10 mouse cellular contexts compared by ENCODE assay signal in genomic region chr2:164793772-164794171, GRCm38 (mm10). TPM values are rescaled to one million over a fixed set of nuclear protein-coding genes. Genes with fewer than 3 reads are reported as not detected.
A peak's percentile ranks its signal among the peaks of the same experiment; 100 is the strongest.
DNase-seq lines count a peak whose midpoint lies in the region; ATAC-seq and TF ChIP-seq lines count a peak whose summit lies in the region.
"Had no signal": no experiment of that assay in that cellular context is flagged by ENCODE, and none has a peak within 500 bp of the region (broad histone marks: within the 10 kb centered on the region; RNA-seq: fewer than 3 reads in every experiment).

No protein-coding gene starts in this region.

- intact Hi-C loops in heart, postnatal 14 days (cut with DNase I) = loop anchor here (5.0 kb wide), 1 partner anchor 116 kb away; no protein-coding TSS in a partner anchor

- H3K27ac ChIP-seq in heart, embryonic 11.5 days (ENCODE audit: low read depth, low read length) = peak overlapping the region; percentile 74; the same call in 1 of the 2 replicates
- H3K27ac ChIP-seq in testis, adult 2 months (ENCODE audit: control insufficient read depth, insufficient read depth, low read depth, low read length) = peak overlapping the region; percentile 63
- H3K27ac ChIP-seq in neural tube, embryonic 15.5 days (replicated peaks) = no peak overlapping the region
- H3K27ac ChIP-seq: embryonic facial prominence, embryonic 13.5 days; lung, embryonic 15.5 days had no signal

- no peaks in the 10 kb centered on the region for H3K27me3 ChIP-seq in heart, embryonic 11.5 days (ENCODE audit: control insufficient read depth, insufficient read depth, low read length)
- H3K27me3 ChIP-seq in testis, adult 2 months (ENCODE audit: control insufficient read depth, insufficient read depth, low read length) = no peaks in the 10 kb centered on the region
- no peaks in the 10 kb centered on the region for H3K27me3 ChIP-seq in neural tube, embryonic 15.5 days (replicated peaks)
- H3K27me3 ChIP-seq: embryonic facial prominence, embryonic 13.5 days; lung, embryonic 15.5 days had no signal

- H3K9me3 ChIP-seq in heart, embryonic 11.5 days (replicated peaks; ENCODE audit: control insufficient read depth, low read length) = no peaks in the 10 kb centered on the region
- no peaks in the 10 kb centered on the region for H3K9me3 ChIP-seq in neural tube, embryonic 15.5 days (replicated peaks)
- H3K9me3 ChIP-seq: embryonic facial prominence, embryonic 13.5 days; lung, embryonic 15.5 days had no signal

- DNase-seq in heart, postnatal 14 days = no peak
- DNase-seq in testis, postnatal 14 days (ENCODE audit: low spot score) = no peak
- no peak for DNase-seq in layer of hippocampus, adult 9-10 months (ENCODE audit: low spot score)

- H3K4me3 ChIP-seq in heart, embryonic 11.5 days (ENCODE audit: low read depth, low read length) = no peak overlapping the region
- no peak overlapping the region for H3K4me3 ChIP-seq in testis, adult 2 months (ENCODE audit: control insufficient read depth, low read depth, low read length)
- no peak overlapping the region for H3K4me3 ChIP-seq in neural tube, embryonic 15.5 days (replicated peaks)
- H3K4me3 ChIP-seq: embryonic facial prominence, embryonic 13.5 days; lung, embryonic 15.5 days had no signal

- H3K4me1 ChIP-seq in heart, embryonic 11.5 days (ENCODE audit: control insufficient read depth, insufficient read depth, low read length) = 0 out of 2 replicates have a peak, but pooled peaks cover 7% of the 10 kb centered on the region
- H3K4me1 ChIP-seq in testis, adult 2 months (ENCODE audit: control insufficient read depth, insufficient read depth, low read length) = peaks cover 5% of the 10 kb centered on the region
- H3K4me1 ChIP-seq in neural tube, embryonic 15.5 days = no peaks in the 10 kb centered on the region; the same call in 1 of the 2 replicates

- no peak overlapping the region for H3K9ac ChIP-seq in heart, embryonic 11.5 days (ENCODE audit: low read depth, low read length)
- no peak overlapping the region for H3K9ac ChIP-seq in neural tube, embryonic 15.5 days (replicated peaks)
- H3K9ac ChIP-seq: embryonic facial prominence, embryonic 13.5 days; lung, embryonic 15.5 days had no signal

- no peak for ATAC-seq in heart, embryonic 11.5 days (replicated peaks; ENCODE audit: insufficient number of reproducible peaks, low FRiP score, low TSS enrichment)
- ATAC-seq in erythroblast, adult 5-6 weeks (replicated peaks; ENCODE audit: low FRiP score, poor library complexity, severe bottlenecking) = peak; percentile 47; the same call in 1 of the 2 replicates
- ATAC-seq in neural tube, embryonic 15.5 days (ENCODE audit: low FRiP score) = no peak

- WGBS in heart, embryonic 11.5 days (ENCODE audit: insufficient replicate concordance) = 88% methylated on average over 2 of the region's 2 CpGs
- 94% methylated on average over 2 of the region's 2 CpGs for WGBS in neural tube, embryonic 15.5 days

- TF ChIP-seq POLR2A in testis, adult 2 months (IDR thresholded peaks at IDR 0.05; ENCODE audit: control insufficient read depth, low read depth, low read length) = no peak

- peaks cover 18% of the 10 kb centered on the region; the same call in 1 of the 2 replicates for H3K36me3 ChIP-seq in heart, embryonic 11.5 days (ENCODE audit: control insufficient read depth, insufficient read depth, low read length)
- peaks cover 4% of the 10 kb centered on the region for H3K36me3 ChIP-seq in testis, adult 2 months (ENCODE audit: control insufficient read depth, insufficient read depth, low read length)
- H3K36me3 ChIP-seq in neural tube, embryonic 15.5 days = peaks cover 62% of the 10 kb centered on the region

- TF ChIP-seq CTCF in testis, adult 2 months (IDR thresholded peaks at IDR 0.05; ENCODE audit: control insufficient read depth, insufficient read depth, insufficient replicate concordance, low read depth, low read length) = no peak

- no peak overlapping the region for H3K4me2 ChIP-seq in heart, embryonic 11.5 days
- H3K4me2 ChIP-seq in neural tube, embryonic 15.5 days = no peak overlapping the region
- H3K4me2 ChIP-seq: embryonic facial prominence, embryonic 13.5 days; lung, embryonic 15.5 days had no signal

RNA-seq across cellular contexts. Expression of gene Snx21, which starts 8.1 kb away (rescaled TPM):
- 25.1 and 27.2 TPM in 2 replicates for polyA plus RNA-seq in heart, embryonic 11.5 days (2014; fragmentation: Nextera tagmentation; extraction: Ambion mirVana)
- 10 to 100 TPM; 20.8 to 23.0 TPM for total RNA-seq in heart, postnatal 14 days (2021)
- 9.7 and 11.9 TPM in 2 replicates for polyA plus RNA-seq in testis, adult 2 months (2012; rRNA removed)
- 2.1 and 2.9 TPM in 2 replicates for total RNA-seq in erythroblast, adult 5-6 weeks (2015; ENCODE audit: low replicate concordance)
- total RNA-seq in erythroblast, adult 5-6 weeks (2017; ENCODE audit: low replicate concordance) = 0.43 and 0.98 TPM in 2 replicates
- 41.3 and 46.6 TPM in 2 replicates for polyA plus RNA-seq in neural tube, embryonic 15.5 days (2015; fragmentation: Nextera tagmentation; extraction: Ambion mirVana)

RNA-seq across cellular contexts. Expression of gene Acot8, which starts 10.9 kb away (rescaled TPM):
- 15.1 and 16.8 TPM in 2 replicates for polyA plus RNA-seq in heart, embryonic 11.5 days (2014; fragmentation: Nextera tagmentation; extraction: Ambion mirVana)
- total RNA-seq in heart, postnatal 14 days (2021) = 10 to 100 TPM; 11.2 to 11.3 TPM
- polyA plus RNA-seq in testis, adult 2 months (2012; rRNA removed) = 45.6 and 47.9 TPM in 2 replicates
- 9.6 and 10.0 TPM in 2 replicates for total RNA-seq in erythroblast, adult 5-6 weeks (2015; ENCODE audit: low replicate concordance)
- 15.8 and 20.8 TPM in 2 replicates for total RNA-seq in erythroblast, adult 5-6 weeks (2017; ENCODE audit: low replicate concordance)
- polyA plus RNA-seq in neural tube, embryonic 15.5 days (2015; fragmentation: Nextera tagmentation; extraction: Ambion mirVana) = 24.1 and 26.4 TPM in 2 replicates

RNA-seq across cellular contexts. Expression of gene Zswim3, which starts 11.1 kb away (rescaled TPM):
- 7.2 and 7.4 TPM in 2 replicates for polyA plus RNA-seq in heart, embryonic 11.5 days (2014; fragmentation: Nextera tagmentation; extraction: Ambion mirVana)
- 1 to 10 TPM; 2.4 to 2.6 TPM for total RNA-seq in heart, postnatal 14 days (2021)
- polyA plus RNA-seq in testis, adult 2 months (2012; rRNA removed) = 18.0 and 19.5 TPM in 2 replicates
- 0.58 and 1.9 TPM in 2 replicates for total RNA-seq in erythroblast, adult 5-6 weeks (2015; ENCODE audit: low replicate concordance)
- total RNA-seq in erythroblast, adult 5-6 weeks (2017; ENCODE audit: low replicate concordance) = 2.0 and 4.5 TPM in 2 replicates
- polyA plus RNA-seq in neural tube, embryonic 15.5 days (2015; fragmentation: Nextera tagmentation; extraction: Ambion mirVana) = 14.9 and 16.2 TPM in 2 replicates

RNA-seq across cellular contexts. Expression of gene Tnnc2, which starts 14.0 kb away (rescaled TPM):
- 0.48 and 1.4 TPM in 2 replicates for polyA plus RNA-seq in heart, embryonic 11.5 days (2014; fragmentation: Nextera tagmentation; extraction: Ambion mirVana)
- not detected for total RNA-seq in heart, postnatal 14 days (2021)
- 0.89 and 5.6 TPM in 2 replicates for polyA plus RNA-seq in testis, adult 2 months (2012; rRNA removed)
- not detected in 2 replicates for total RNA-seq in erythroblast, adult 5-6 weeks (2015; ENCODE audit: low replicate concordance)
- not detected in 2 replicates for total RNA-seq in erythroblast, adult 5-6 weeks (2017; ENCODE audit: low replicate concordance)
- polyA plus RNA-seq in neural tube, embryonic 15.5 days (2015; fragmentation: Nextera tagmentation; extraction: Ambion mirVana) = 27.5 and 55.6 TPM in 2 replicates
- total RNA-seq: layer of hippocampus, postnatal 10 days had no signal

RNA-seq across cellular contexts. Expression of gene Ube2c, which starts 24.1 kb away (rescaled TPM):
- polyA plus RNA-seq in heart, embryonic 11.5 days (2014; fragmentation: Nextera tagmentation; extraction: Ambion mirVana) = 449 and 506 TPM in 2 replicates
- total RNA-seq in heart, postnatal 14 days (2021) = 10 to 100 TPM; 10.8 to 19.5 TPM
- 57.7 and 60.0 TPM in 2 replicates for polyA plus RNA-seq in testis, adult 2 months (2012; rRNA removed)
- 268 and 318 TPM in 2 replicates for total RNA-seq in erythroblast, adult 5-6 weeks (2015; ENCODE audit: low replicate concordance)
- total RNA-seq in erythroblast, adult 5-6 weeks (2017; ENCODE audit: low replicate concordance) = 123 and 215 TPM in 2 replicates
- polyA plus RNA-seq in neural tube, embryonic 15.5 days (2015; fragmentation: Nextera tagmentation; extraction: Ambion mirVana) = 42.8 and 134 TPM in 2 replicates
